Mouse (Mus musculus): ENCODE measurements around the gene Nhej1.

Nhej1 gene

GRCm38 (mm10) chr1:75124346-75125321, at the start of gene Nhej1:
Gene Nhej1, minus strand, starts transcription at chr1:75125200.
- peak; percentile 94 to 95 for DNase-seq (ENCODE audit: low spot score in 2 of 2)

- peak; percentile 93 to 98 for DNase-seq (ENCODE audit: low spot score in 2 of 2)
Observed at GRCm38 (mm10) chr1:75168472-75169464, 43.8 kb upstream of the Nhej1 start, which contains the start of gene Zfand2b. Gene Zfand2b, plus strand, starts transcription at chr1:75168646.

- DNase-seq (ENCODE audit: low spot score in 2 of 2) = no peak
Observed at GRCm38 (mm10) chr1:75168093-75168471, 43.1 kb upstream of the Nhej1 start.

GRCm38 (mm10) chr1:75160256-75160617, 35.2 kb upstream of the Nhej1 start:
- DNase-seq (ENCODE audit: low spot score in 2 of 2) = no peak

- DNase-seq (ENCODE audit: low spot score in 2 of 2) = no peak
Observed at GRCm38 (mm10) chr1:75159540-75160255, 34.7 kb upstream of the Nhej1 start.

- DNase-seq (ENCODE audit: low spot score in 2 of 2) = no peak
Observed at GRCm38 (mm10) chr1:75158990-75159389, 34.0 kb upstream of the Nhej1 start.

GRCm38 (mm10) chr1:75155837-75156236, 30.8 kb upstream of the Nhej1 start:
- no peak for DNase-seq (ENCODE audit: low spot score in 2 of 2)

- no peak for DNase-seq (ENCODE audit: low spot score in 2 of 2)
Observed at GRCm38 (mm10) chr1:75148727-75149126, 23.7 kb upstream of the Nhej1 start.

GRCm38 (mm10) chr1:75147411-75148135, 22.6 kb upstream of the Nhej1 start:
- DNase-seq (ENCODE audit: low spot score in 2 of 2) = no peak

GRCm38 (mm10) chr1:75145589-75145988, 20.6 kb upstream of the Nhej1 start:
- DNase-seq (ENCODE audit: low spot score in 2 of 2) = no peak

GRCm38 (mm10) chr1:75142301-75143261, 17.6 kb upstream of the Nhej1 start, which contains the start of the genes Cnppd1 and Retreg2:
Gene Cnppd1, minus strand, starts transcription at chr1:75142711.
Gene Retreg2, plus strand, starts transcription at chr1:75142778.
- peak; percentile 95 to 96 for DNase-seq (ENCODE audit: low spot score in 2 of 2)

GRCm38 (mm10) chr1:75141486-75142190, 16.6 kb upstream of the Nhej1 start:
- peak; percentile 60 to 73 for DNase-seq (ENCODE audit: low spot score in 2 of 2)

GRCm38 (mm10) chr1:75140601-75141190, 15.7 kb upstream of the Nhej1 start:
- DNase-seq (ENCODE audit: low spot score in 2 of 2) = no peak

GRCm38 (mm10) chr1:75138448-75138847, 13.4 kb upstream of the Nhej1 start:
- no peak for DNase-seq (ENCODE audit: low spot score in 2 of 2)

- no peak for DNase-seq (ENCODE audit: low spot score in 2 of 2)
Observed at GRCm38 (mm10) chr1:75136730-75137129, 11.7 kb upstream of the Nhej1 start.

- DNase-seq (ENCODE audit: low spot score in 2 of 2) = no peak
Observed at GRCm38 (mm10) chr1:75136293-75136692, 11.3 kb upstream of the Nhej1 start.

- DNase-seq (ENCODE audit: low spot score in 2 of 2) = no peak
Observed at GRCm38 (mm10) chr1:75133421-75134207, 8.6 kb upstream of the Nhej1 start, which contains the start of gene Slc23a3. Gene Slc23a3, minus strand, starts transcription at chr1:75133890.
